Mouse (Mus musculus) limb, embryonic 10.5 days (tissue): ENCODE measurements at regions not wholly inside any gene's neighbourhood (a gene's known extent, or its start where the extent isn't known, plus 50 kb on each side); places are given as distances from the start of the nearest gene placed in this dataset.

Source experiments
- DNase-seq: peaks from one replicate; pipeline ENCODE4 v3.0.0-alpha.2; 2017; ENCODE audit warnings: low spot score
- H3K27ac ChIP-seq: fragments of 300-500 bp; sonication (generic); 2 replicates; pipeline ENCODE4 v1.5.1; 2016; ENCODE audit warnings: mild to moderate bottlenecking
- H3K27me3 ChIP-seq: fragments of 300-500 bp; sonication (generic); 2 replicates; pipeline ENCODE4 v1.6.1; 2016; ENCODE audit warnings: low read depth, mild to moderate bottlenecking; ENCODE audit not compliant: poor library complexity, severe bottlenecking
- H3K36me3 ChIP-seq: fragments of 300-500 bp; sonication (generic); 2 replicates; pipeline ENCODE4 v1.6.1; 2016; ENCODE audit warnings: mild to moderate bottlenecking, moderate library complexity
- H3K4me1 ChIP-seq: fragments of 300-500 bp; sonication (generic); 2 replicates; pipeline ENCODE4 v1.6.1; 2016
- H3K4me3 ChIP-seq: fragments of 300-500 bp; sonication (generic); 2 replicates; pipeline ENCODE4 v1.5.1; 2016; ENCODE audit warnings: mild to moderate bottlenecking, moderate library complexity
- H3K9me3 ChIP-seq: fragments of 300-500 bp; sonication (generic); replicated peaks from 2 replicates; pipeline ENCODE4 v1.6.1; 2016; ENCODE audit warnings: mild to moderate bottlenecking
- WGBS: fragments of 180-500 bp; shearing (Covaris S2); methylation state at CpG from one replicate; pipeline ENCODE4 v1.1.7; 2016; 5-methylcytosine and 5-hydroxymethylcytosine counted together

GRCm38 (mm10) chr3:41491185-41491584 lies 64.3 kb upstream of the Jade1 start:
- DNase-seq: no peak
- Histone ChIP-seq H3K36me3 (no peaks in the 10 kb centered on the region), H3K27ac (no peak overlapping the region), H3K4me1 (no peaks in the 10 kb centered on the region), H3K27me3 (no peaks in the 10 kb centered on the region), H3K9me3 (no peaks in the 10 kb centered on the region), H3K4me3 (no peak overlapping the region)
- WGBS: 89% methylated on average over 4 of the region's 4 CpGs

- DNase-seq: no peak
- Histone ChIP-seq H3K27ac (no peak overlapping the region), H3K27me3 (no peaks in the 10 kb centered on the region), H3K4me3 (no peak overlapping the region), H3K36me3 (no peaks in the 10 kb centered on the region), H3K4me1 (no peaks in the 10 kb centered on the region), H3K9me3 (no peaks in the 10 kb centered on the region)
Measured at GRCm38 (mm10) chr3:41489998-41490397, 65.5 kb upstream of the Jade1 start.

- no peak overlapping the region for H3K27ac ChIP-seq
- 85% methylated on average over 3 of the region's 3 CpGs for WGBS
- no peaks in the 10 kb centered on the region for H3K36me3 ChIP-seq
- no peaks in the 10 kb centered on the region for H3K4me1 ChIP-seq
- no peak overlapping the region for H3K4me3 ChIP-seq
- no peaks in the 10 kb centered on the region for H3K9me3 ChIP-seq
- no peak for DNase-seq
- no peaks in the 10 kb centered on the region for H3K27me3 ChIP-seq
Measured at GRCm38 (mm10) chr3:41489571-41489970, 66.0 kb upstream of the Jade1 start.

- 71% methylated on average over 1 of the region's 1 CpGs for WGBS
- Histone ChIP-seq H3K4me1 (no peaks in the 10 kb centered on the region), H3K9me3 (no peaks in the 10 kb centered on the region), H3K27ac (no peak overlapping the region), H3K36me3 (no peaks in the 10 kb centered on the region), H3K4me3 (no peak overlapping the region), H3K27me3 (no peaks in the 10 kb centered on the region)
- DNase-seq: no peak
Measured at GRCm38 (mm10) chr3:41488229-41488774, 67.2 kb upstream of the Jade1 start.

- Histone ChIP-seq H3K27ac (no peak overlapping the region), H3K9me3 (no peaks in the 10 kb centered on the region), H3K4me3 (no peak overlapping the region), H3K27me3 (no peaks in the 10 kb centered on the region), H3K4me1 (no peaks in the 10 kb centered on the region), H3K36me3 (no peaks in the 10 kb centered on the region)
- 90% methylated on average over 9 of the region's 9 CpGs for WGBS
- no peak for DNase-seq
Measured at GRCm38 (mm10) chr3:41484920-41485319, 70.6 kb upstream of the Jade1 start.

- Histone ChIP-seq H3K27me3 (no peaks in the 10 kb centered on the region), H3K36me3 (no peaks in the 10 kb centered on the region), H3K27ac (no peak overlapping the region), H3K4me3 (no peak overlapping the region), H3K4me1 (no peaks in the 10 kb centered on the region), H3K9me3 (no peaks in the 10 kb centered on the region)
- no peak for DNase-seq
- 74% methylated on average over 3 of the region's 3 CpGs for WGBS
Measured at GRCm38 (mm10) chr3:41483582-41483981, 71.9 kb upstream of the Jade1 start.

GRCm38 (mm10) chr3:41482881-41483494 lies 72.5 kb upstream of the Jade1 start:
- Histone ChIP-seq H3K9me3 (no peaks in the 10 kb centered on the region), H3K4me3 (no peak overlapping the region)
- 88% methylated on average over 5 of the region's 5 CpGs for WGBS

GRCm38 (mm10) chr3:41480186-41480585 lies 75.3 kb upstream of the Jade1 start:
- H3K36me3 ChIP-seq: no peaks in the 10 kb centered on the region
- no peaks in the 10 kb centered on the region for H3K4me1 ChIP-seq
- WGBS: 89% methylated on average over 3 of the region's 3 CpGs
- no peaks in the 10 kb centered on the region for H3K9me3 ChIP-seq
- DNase-seq: no peak
- H3K4me3 ChIP-seq: no peak overlapping the region
- H3K27ac ChIP-seq: no peak overlapping the region
- no peaks in the 10 kb centered on the region for H3K27me3 ChIP-seq

More at GRCm38 (mm10) chr3:41482881-41483494, 72.5 kb upstream of the Jade1 start:
- no peaks in the 10 kb centered on the region for H3K27me3 ChIP-seq
- no peaks in the 10 kb centered on the region for H3K36me3 ChIP-seq
- H3K27ac ChIP-seq: no peak overlapping the region
- no peaks in the 10 kb centered on the region for H3K4me1 ChIP-seq
- DNase-seq: no peak

GRCm38 (mm10) chr3:41478971-41479370 lies 76.6 kb upstream of the Jade1 start:
- DNase-seq: no peak
- Histone ChIP-seq H3K9me3 (no peaks in the 10 kb centered on the region), H3K27me3 (no peaks in the 10 kb centered on the region), H3K27ac (no peak overlapping the region), H3K36me3 (no peaks in the 10 kb centered on the region), H3K4me3 (no peak overlapping the region), H3K4me1 (no peaks in the 10 kb centered on the region)
- WGBS: 92% methylated on average over 2 of the region's 2 CpGs

- WGBS: 92% methylated on average over 6 of the region's 6 CpGs
- no peak overlapping the region for H3K4me3 ChIP-seq
- H3K4me1 ChIP-seq: no peaks in the 10 kb centered on the region
- no peaks in the 10 kb centered on the region for H3K36me3 ChIP-seq
- no peaks in the 10 kb centered on the region for H3K27me3 ChIP-seq
- no peaks in the 10 kb centered on the region for H3K9me3 ChIP-seq
- DNase-seq: no peak
- H3K27ac ChIP-seq: no peak overlapping the region
Measured at GRCm38 (mm10) chr3:41476516-41476915, 79.0 kb upstream of the Jade1 start.

GRCm38 (mm10) chr3:41472586-41472985 lies 82.9 kb upstream of the Jade1 start:
- Histone ChIP-seq H3K27ac (no peak overlapping the region), H3K9me3 (no peaks in the 10 kb centered on the region), H3K27me3 (no peaks in the 10 kb centered on the region), H3K36me3 (no peaks in the 10 kb centered on the region), H3K4me3 (no peak overlapping the region), H3K4me1 (no peaks in the 10 kb centered on the region)
- no peak for DNase-seq
- WGBS: 92% methylated on average over 3 of the region's 3 CpGs

GRCm38 (mm10) chr3:41469106-41469505 lies 86.4 kb upstream of the Jade1 start:
- 82% methylated on average over 6 of the region's 6 CpGs for WGBS
- no peaks in the 10 kb centered on the region for H3K27me3 ChIP-seq
- H3K9me3 ChIP-seq: no peaks in the 10 kb centered on the region
- no peak overlapping the region for H3K27ac ChIP-seq
- no peaks in the 10 kb centered on the region for H3K36me3 ChIP-seq
- no peak overlapping the region for H3K4me3 ChIP-seq
- no peaks in the 10 kb centered on the region for H3K4me1 ChIP-seq
- no peak for DNase-seq

GRCm38 (mm10) chr3:41467857-41468256 lies 87.7 kb upstream of the Jade1 start:
- Histone ChIP-seq H3K4me3 (no peak overlapping the region), H3K36me3 (no peaks in the 10 kb centered on the region), H3K27ac (no peak overlapping the region), H3K27me3 (no peaks in the 10 kb centered on the region), H3K4me1 (no peaks in the 10 kb centered on the region), H3K9me3 (no peaks in the 10 kb centered on the region)
- 79% methylated on average over 1 of the region's 1 CpGs for WGBS
- no peak for DNase-seq

- Histone ChIP-seq H3K27me3 (no peaks in the 10 kb centered on the region), H3K4me3 (no peak overlapping the region), H3K27ac (no peak overlapping the region), H3K4me1 (0 out of 2 replicates have a peak, but pooled peaks cover 3% of the 10 kb centered on the region), H3K9me3 (no peaks in the 10 kb centered on the region), H3K36me3 (no peaks in the 10 kb centered on the region)
- 77% methylated on average over 2 of the region's 2 CpGs for WGBS
- no peak for DNase-seq
Measured at GRCm38 (mm10) chr3:41465893-41466292, 89.6 kb upstream of the Jade1 start.
